Mouse (Mus musculus) liver, adult 2 months (tissue): Measurements from ENCODE around the gene Sipa1l3.

Source experiments
- CTCF ChIP-seq: fragments of 200-500 bp; IDR thresholded peaks from 2 replicates; pipeline ENCODE4 v1.5.1; 2011; ENCODE audit warnings: low read depth, low read length, control low read depth
- POLR2A ChIP-seq: fragments of 200-500 bp; IDR thresholded peaks from 2 replicates; pipeline ENCODE4 v1.6.1; 2011; ENCODE audit warnings: low read length, control low read depth; ENCODE audit not compliant: insufficient read depth; ENCODE audit errors: extremely low read depth

GRCm38 (mm10) chr7:29483556-29483955 is 34.9 kb downstream of the Sipa1l3 start:
- TF ChIP-seq CTCF (no peak), POLR2A (no peak)
